Mouse (Mus musculus) liver (tissue): Measurements from ENCODE around the gene Krt17.
"Not testable (repeated sequence)": the region's sequence is repeated elsewhere in the genome, so short reads cannot be mapped to it uniquely, and the experiment has no call there.

Source experiments
- DNase-seq: peaks from one replicate; pipeline ENCODE4 v3.0.0-alpha.2; 2020; ENCODE audit warnings: mixed read lengths

Krt17 gene

DNA sequence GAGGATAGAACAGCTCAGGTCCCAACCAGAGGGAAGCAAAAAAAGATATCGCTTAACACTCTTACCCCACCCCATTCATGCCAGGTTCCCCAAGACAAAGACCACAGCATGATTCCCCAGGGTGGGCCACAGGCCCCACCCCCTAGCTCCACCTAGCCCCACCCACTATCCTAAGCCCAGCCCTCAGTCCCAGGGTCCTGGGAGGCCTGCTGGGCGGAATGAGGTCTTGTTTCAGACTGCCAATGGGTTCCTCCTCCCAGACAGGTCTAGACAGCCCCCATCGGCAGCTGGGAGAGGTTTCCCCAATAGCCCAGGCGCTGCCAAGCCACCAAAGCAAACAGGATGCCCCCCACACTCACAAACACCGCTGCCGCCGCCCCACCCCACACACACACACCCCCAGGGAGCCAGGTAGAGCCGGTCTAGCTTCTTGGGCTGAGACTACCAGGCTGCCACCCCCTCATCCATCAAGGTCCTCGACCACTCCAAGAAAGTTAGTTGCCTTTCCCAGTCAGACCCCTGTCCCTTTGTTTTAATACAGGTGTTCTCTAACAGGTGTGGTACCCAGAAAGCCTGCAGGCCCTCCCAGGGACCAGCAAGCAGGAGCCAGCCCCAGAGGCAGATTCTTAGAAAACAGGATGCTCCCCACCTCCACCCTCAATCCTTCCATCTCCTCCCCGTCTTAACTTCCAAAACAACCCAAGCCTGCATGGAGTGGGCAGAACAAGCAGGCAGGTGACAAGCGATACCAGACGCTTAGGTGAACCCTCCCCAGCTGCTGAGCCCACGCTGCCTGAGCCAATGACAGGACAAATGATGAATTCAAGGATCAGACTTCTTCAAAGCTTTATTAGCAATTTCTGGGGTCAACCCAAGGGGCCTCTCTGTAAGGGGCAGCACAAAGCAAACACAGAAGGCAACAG lies 1.5 kb upstream of the Krt17 start:
- no peak for DNase-seq

GRCm38 (mm10) chr11:100261235-100261605 lies 391 bp upstream of the Krt17 start:
- no peak for DNase-seq

GRCm38 (mm10) chr11:100259079-100259478 lies 1.8 kb downstream of the Krt17 start:
- no peak for DNase-seq

- DNase-seq = no peak
Measured at GRCm38 (mm10) chr11:100257967-100258366, 2.9 kb downstream of the Krt17 start.

- DNase-seq = no peak
Measured at GRCm38 (mm10) chr11:100255514-100255913, 5.3 kb downstream of the Krt17 start.

GRCm38 (mm10) chr11:100254360-100255090 lies 6.3 kb downstream of the Krt17 start:
- DNase-seq = peak; percentile 32

- DNase-seq = no peak
Measured at GRCm38 (mm10) chr11:100248852-100249465, 11.9 kb downstream of the Krt17 start, which contains the start of gene Krt16. Gene Krt16 (minus strand): TSS chr11:100248902.

DNA sequence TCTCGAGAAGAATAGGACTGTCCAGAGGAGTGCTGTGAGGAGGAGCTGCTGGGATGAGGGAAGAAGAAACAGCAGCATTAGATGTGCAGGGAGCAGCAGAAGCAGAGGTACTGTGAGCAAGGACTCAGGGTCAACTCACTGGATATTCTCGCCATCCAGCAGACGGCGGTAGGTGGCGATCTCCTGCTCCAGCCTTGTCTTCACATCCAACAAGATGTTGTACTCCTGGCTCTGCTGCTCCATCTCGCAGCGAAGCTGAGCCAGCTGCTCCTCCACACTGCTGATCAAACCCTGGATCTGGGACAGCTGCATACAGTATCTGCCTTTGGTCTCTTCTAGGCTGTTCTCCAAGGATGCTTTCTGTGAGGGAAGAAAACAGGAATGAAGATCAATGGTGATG lies 14.4 kb downstream of the Krt17 start:
- DNase-seq = not testable (repeated sequence)

DNA sequence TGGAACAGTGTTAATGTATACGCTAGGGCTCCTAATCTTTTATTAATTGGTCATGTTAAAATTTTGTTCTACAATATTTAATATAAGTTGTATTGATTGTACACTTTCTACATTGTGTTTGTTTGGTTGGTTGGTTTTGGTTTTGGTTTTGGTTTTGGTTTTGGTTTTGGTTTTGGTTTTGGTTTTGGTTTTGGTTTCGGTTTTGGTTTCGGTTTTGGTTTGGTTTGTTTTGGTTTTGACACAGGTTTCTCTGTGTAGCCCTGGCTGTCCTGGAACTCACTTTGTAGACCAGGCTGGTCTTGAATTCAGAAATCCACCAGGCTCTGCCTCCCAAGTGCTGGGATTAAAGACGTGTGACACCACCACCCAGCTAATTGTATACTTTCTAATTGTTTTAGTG lies 20.6 kb downstream of the Krt17 start:
- not testable (repeated sequence) for DNase-seq

GRCm38 (mm10) chr11:100221741-100222140 lies 39.1 kb downstream of the Krt17 start:
- no peak for DNase-seq

- no peak for DNase-seq
Measured at GRCm38 (mm10) chr11:100219304-100219703, 41.5 kb downstream of the Krt17 start.

DNA sequence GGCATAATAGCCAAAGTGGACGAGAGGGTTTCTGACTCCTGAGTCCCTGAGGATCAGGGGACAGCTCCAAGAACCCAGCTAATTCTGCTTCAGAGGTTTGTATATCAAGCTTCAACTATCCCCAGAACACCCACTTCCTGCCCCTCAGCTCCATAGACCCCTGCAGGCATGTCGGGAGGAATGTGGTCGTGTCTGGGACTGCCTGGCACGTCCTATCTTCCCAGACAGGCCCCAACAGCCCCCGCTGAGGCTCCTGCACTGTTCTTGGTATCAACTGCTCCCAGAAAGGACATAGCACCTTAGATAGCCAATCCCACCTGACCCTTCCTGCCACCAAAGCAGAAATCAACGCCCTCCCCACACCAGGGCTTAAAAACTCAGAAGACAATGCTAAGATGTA lies 52.3 kb downstream of the Krt17 start:
- peak; percentile 7 for DNase-seq

GRCm38 (mm10) chr11:100207498-100207897 lies 53.3 kb downstream of the Krt17 start, which contains the start of gene Krt14:
Gene Krt14 (minus strand): TSS chr11:100207548.
- no peak for DNase-seq
